Mouse (Mus musculus): Measurements from ENCODE around the gene Maats1.

Maats1 gene

GRCm38 (mm10) chr16:38370633-38371374 is 28.9 kb upstream of the Maats1 start:
- no peak for DNase-seq (ENCODE audit: extremely low read depth, low read depth, low spot score)

- DNase-seq (ENCODE audit: extremely low read depth, low read depth, low spot score) = no peak
Observed at GRCm38 (mm10) chr16:38369992-38370484, 28.1 kb upstream of the Maats1 start.

GRCm38 (mm10) chr16:38369431-38369830 is 27.5 kb upstream of the Maats1 start:
- no peak for DNase-seq (ENCODE audit: extremely low read depth, low read depth, low spot score)

- no peak for DNase-seq (ENCODE audit: extremely low read depth, low read depth, low spot score)
Observed at GRCm38 (mm10) chr16:38369000-38369399, 27.1 kb upstream of the Maats1 start.

- DNase-seq (ENCODE audit: extremely low read depth, low read depth, low spot score) = no peak
Observed at GRCm38 (mm10) chr16:38368336-38368735, 26.4 kb upstream of the Maats1 start.

- no peak for DNase-seq (ENCODE audit: extremely low read depth, low read depth, low spot score)
Observed at GRCm38 (mm10) chr16:38366231-38366630, 24.3 kb upstream of the Maats1 start.

GRCm38 (mm10) chr16:38365390-38365789 is 23.4 kb upstream of the Maats1 start:
- no peak for DNase-seq (ENCODE audit: extremely low read depth, low read depth, low spot score)

- no peak for DNase-seq (ENCODE audit: extremely low read depth, low read depth, low spot score)
Observed at GRCm38 (mm10) chr16:38363657-38364056, 21.7 kb upstream of the Maats1 start.

GRCm38 (mm10) chr16:38363256-38363595 is 21.3 kb upstream of the Maats1 start:
- DNase-seq (ENCODE audit: extremely low read depth, low read depth, low spot score) = no peak

- DNase-seq (ENCODE audit: extremely low read depth, low read depth, low spot score) = no peak
Observed at GRCm38 (mm10) chr16:38362493-38363255, 20.7 kb upstream of the Maats1 start.

- DNase-seq (ENCODE audit: extremely low read depth, low read depth, low spot score) = no peak
Observed at GRCm38 (mm10) chr16:38361933-38362332, 20.0 kb upstream of the Maats1 start, which contains the start of gene Popdc2. TSS of gene Popdc2 (plus strand) at chr16:38362209.

- DNase-seq (ENCODE audit: extremely low read depth, low read depth, low spot score) = no peak
Observed at GRCm38 (mm10) chr16:38360317-38360716, 18.4 kb upstream of the Maats1 start.

- no peak for DNase-seq (ENCODE audit: extremely low read depth, low read depth, low spot score)
Observed at GRCm38 (mm10) chr16:38359857-38360256, 17.9 kb upstream of the Maats1 start.

- no peak for DNase-seq (ENCODE audit: extremely low read depth, low read depth, low spot score)
Observed at GRCm38 (mm10) chr16:38359241-38359640, 17.3 kb upstream of the Maats1 start.

- no peak for DNase-seq (ENCODE audit: extremely low read depth, low read depth, low spot score)
Observed at GRCm38 (mm10) chr16:38358256-38358812, 16.4 kb upstream of the Maats1 start.

- DNase-seq (ENCODE audit: extremely low read depth, low read depth, low spot score) = no peak
Observed at GRCm38 (mm10) chr16:38354185-38354913, 12.4 kb upstream of the Maats1 start.

GRCm38 (mm10) chr16:38353642-38354041 is 11.7 kb upstream of the Maats1 start:
- no peak for DNase-seq (ENCODE audit: extremely low read depth, low read depth, low spot score)

- DNase-seq (ENCODE audit: extremely low read depth, low read depth, low spot score) = no peak
Observed at GRCm38 (mm10) chr16:38352851-38353250, 10.9 kb upstream of the Maats1 start.

GRCm38 (mm10) chr16:38352031-38352430 is 10.1 kb upstream of the Maats1 start:
- no peak for DNase-seq (ENCODE audit: extremely low read depth, low read depth, low spot score)

- DNase-seq (ENCODE audit: extremely low read depth, low read depth, low spot score) = no peak
Observed at GRCm38 (mm10) chr16:38350939-38351338, 9.0 kb upstream of the Maats1 start.

- DNase-seq (ENCODE audit: extremely low read depth, low read depth, low spot score) = no peak
Observed at GRCm38 (mm10) chr16:38350361-38350855, 8.5 kb upstream of the Maats1 start.

Measured in fat pad, adult 2 months (tissue).